Mouse (Mus musculus): ENCODE measurements around the gene Aloxe3.

DNA sequence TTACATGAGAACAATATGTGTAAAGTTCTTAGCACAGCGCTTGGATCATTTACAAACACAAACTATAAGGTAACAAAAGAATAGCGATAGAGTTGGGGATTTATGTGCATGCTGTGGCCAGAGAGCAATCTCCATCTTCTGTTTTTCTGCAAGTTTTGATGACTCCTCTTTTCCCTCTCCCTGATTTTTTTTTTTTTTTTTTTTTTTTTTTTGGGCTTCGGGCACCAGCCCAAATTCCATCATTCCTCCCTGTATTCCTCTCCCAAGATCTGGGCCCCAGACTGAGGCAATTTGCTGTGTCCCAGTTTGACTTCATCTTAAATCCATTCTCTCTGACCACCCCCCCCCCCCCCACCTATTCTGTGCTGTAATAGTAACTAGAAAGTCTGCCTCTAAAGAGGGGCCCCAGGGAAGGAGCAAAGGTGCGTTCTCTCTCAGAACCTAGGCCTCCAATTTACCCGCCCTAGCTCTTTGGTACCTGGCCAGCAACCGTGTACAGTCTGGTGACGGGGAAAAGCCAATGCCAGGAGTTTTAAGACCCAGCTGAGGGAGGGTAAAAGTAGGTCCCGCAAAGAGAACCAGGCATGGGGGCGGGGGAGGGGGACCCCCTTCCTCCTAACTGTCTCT lies 29.2 kb upstream of the Aloxe3 start:
- peak; percentile 70 for TF ChIP-seq ZNF384 (IDR thresholded peaks at IDR 0.05; ENCODE audit: low read depth, low read length)
- no peak for TF ChIP-seq ZC3H11A (IDR thresholded peaks at IDR 0.05; ENCODE audit: borderline replicate concordance, low read depth, low read length)
- TF ChIP-seq CHD2 (IDR thresholded peaks at IDR 0.05; ENCODE audit: low read depth, low read length): no peak
- TF ChIP-seq MAFK (IDR thresholded peaks at IDR 0.05; ENCODE audit: insufficient read depth, low read depth, low read length): no peak

All from ES-E14 (cell line).